Mouse (Mus musculus) heart, postnatal 0 days (tissue): ENCODE data around the gene Ascc2.
A peak's percentile ranks its signal among the peaks of the same experiment; 100 is the strongest.

ENCODE experiments used
- CTCF ChIP-seq: IDR thresholded peaks from 2 replicates; pipeline ENCODE4 v1.5.1; 2016; ENCODE audit warnings: antibody characterized with exemption, control low read depth, low read depth
- EP300 ChIP-seq: IDR thresholded peaks from 2 replicates; pipeline ENCODE4 v1.6.1; 2016; ENCODE audit warnings: antibody characterized with exemption, low read depth

GRCm38 (mm10) chr11:4697043-4697983 lies 59.8 kb downstream of the Ascc2 start:
- TF ChIP-seq CTCF (peak; percentile 64), EP300 (no peak)
